Mouse (Mus musculus) CD4-positive helper T cell, adult 2 months (primary cell): Measurements from ENCODE around the gene B3gnt2.

Source experiments
- DNase-seq: peaks from one replicate; pipeline ENCODE4 v3.0.0-alpha.2; 2012; ENCODE audit warnings: low read depth, missing footprints, low spot score

The B3gnt2 gene

DNA sequence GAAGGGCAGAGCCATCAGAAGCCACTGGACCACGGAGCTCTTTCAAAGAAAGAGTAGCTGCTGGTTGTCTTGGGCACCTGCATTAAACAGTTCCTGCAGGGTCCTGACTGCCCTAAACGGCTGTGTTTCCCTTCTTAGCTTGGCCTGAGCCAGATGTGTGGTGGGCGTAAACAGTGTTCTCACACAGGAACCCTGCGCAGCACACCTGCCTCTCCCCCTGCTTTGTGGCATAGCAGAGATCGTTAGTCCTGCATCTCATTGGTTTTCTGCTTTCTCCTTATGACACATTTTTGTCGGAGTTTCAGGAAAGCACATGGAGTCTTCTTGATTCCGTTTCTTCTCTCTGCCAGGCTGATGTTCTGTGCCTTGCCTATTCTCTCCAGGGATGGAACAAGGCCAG is 44.9 kb downstream of the B3gnt2 start:
- peak; percentile 30 for DNase-seq

DNA sequence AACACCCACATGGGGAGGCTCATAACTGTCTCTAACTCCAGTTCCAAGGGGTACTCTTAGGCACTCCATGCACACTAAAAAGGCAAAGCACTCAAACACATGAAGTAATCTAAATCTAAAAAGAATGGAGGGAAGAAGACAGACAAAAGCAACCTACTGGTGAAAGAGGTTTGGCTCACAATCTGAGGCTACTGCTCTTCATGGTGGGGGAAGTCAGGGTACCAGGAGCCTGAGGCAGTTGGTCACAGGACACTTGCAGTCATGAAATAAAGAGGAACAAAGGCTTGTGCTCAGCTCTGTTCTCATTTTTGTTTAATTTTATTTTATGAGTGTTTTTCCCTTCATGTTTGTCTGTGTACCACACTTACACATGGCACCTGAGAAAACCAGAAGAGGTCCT is 45.6 kb downstream of the B3gnt2 start:
- no peak for DNase-seq

DNA sequence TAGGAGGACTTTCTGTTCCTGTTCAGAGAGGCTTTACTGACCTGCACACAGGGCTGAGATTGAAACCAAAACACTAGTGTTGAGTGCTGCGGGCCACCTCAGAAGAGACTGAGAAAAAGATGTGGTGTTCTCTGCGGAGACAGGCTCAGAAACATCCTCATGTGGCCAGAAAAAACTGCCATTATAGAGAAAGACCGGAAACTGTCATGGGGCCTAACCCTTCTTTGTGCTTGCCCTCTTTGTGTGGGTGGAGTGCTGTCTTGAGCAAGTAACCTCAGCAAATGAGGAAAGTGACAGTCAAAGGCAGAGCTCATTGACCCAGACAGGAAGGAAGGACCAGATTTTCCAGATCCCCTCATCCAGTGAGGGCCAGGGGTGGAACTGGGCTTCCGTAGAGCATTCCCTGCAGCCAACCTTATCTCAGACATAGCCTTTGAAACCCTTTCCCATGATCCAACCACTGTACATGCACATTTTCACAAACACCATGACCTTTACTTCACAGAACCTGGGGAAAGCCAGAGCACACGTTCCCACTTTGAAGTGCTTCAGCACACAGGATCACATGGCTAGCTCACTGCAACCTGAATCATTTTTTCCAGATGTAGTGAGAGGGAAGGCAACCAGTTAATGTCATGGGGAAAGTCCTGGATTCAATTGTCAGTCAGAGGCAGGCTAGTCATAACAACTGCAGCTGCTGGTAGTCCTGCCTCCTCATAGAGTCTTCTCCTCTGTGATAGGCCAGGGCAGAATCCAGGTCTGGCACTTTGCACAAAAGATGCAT is 46.6 kb downstream of the B3gnt2 start:
- peak; percentile 87 for DNase-seq

DNA sequence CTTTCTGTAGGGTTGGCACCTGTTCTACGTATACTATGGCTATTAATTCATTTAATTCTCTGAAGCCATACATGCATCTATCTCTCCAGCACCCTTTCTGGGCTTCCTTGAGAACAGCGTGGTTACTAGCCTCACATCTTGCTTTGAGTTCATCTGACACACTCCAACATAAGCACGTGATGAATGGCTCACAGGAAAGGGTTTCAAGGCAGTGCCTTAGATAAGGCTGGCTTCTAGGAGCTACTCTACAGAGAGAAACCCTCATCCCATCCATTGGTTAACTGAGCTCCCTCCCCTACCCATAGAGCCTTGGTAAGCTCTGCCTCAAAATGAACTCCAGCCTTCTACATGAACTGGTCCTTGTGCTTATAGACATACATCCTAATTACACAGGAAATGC is 47.3 kb downstream of the B3gnt2 start:
- DNase-seq, result peak; percentile 66

DNA sequence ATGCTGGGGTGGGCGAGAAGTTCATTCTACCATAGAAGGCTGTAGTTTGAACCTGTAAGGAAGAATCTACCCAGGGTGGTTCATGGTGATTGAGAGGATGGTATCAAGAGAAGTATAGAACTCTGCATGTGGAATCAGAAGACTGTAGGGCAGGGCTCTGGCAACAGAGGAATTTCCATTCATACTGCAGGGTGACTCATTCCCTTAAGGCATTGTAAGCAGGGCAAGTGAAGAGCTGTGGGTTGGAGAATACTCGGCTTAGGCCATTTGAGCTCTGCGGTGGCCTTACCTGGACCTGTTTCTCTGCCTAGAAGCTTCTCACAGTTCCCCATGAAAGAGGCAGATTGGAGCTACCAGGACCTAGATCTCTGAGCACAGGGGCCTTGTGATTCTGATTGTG is 49.3 kb downstream of the B3gnt2 start:
- peak; percentile 18 for DNase-seq

DNA sequence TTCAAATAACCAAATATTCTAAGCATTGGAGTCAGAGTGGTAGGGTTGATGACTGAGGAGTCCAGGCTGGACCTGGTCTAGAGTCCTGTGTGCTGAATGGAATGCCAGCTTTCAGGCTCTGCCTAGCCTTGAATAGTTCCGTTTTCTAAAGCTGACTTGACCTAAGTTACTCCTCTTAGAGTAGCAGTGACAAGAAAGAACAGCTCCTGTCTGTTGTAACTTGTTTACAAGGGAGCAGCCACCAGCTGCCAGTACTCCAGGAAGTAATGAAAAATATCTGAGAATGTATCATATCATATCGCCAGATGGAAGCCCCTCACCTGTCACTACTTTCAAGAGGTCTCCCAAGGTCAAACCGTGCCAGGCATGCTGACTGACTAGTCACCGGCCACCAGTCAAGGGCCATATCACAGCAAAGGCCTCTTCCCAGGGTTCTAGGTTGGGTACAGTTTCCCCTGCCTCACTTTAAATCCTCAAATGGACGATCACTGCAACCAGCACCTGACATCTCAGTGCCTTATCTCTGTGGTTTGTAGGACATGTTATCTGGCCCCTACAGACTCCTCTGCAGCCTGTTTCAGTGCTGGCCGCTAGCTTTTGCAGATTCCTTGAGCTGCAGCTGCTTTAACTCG is 51.2 kb downstream of the B3gnt2 start:
- no peak for DNase-seq

DNA sequence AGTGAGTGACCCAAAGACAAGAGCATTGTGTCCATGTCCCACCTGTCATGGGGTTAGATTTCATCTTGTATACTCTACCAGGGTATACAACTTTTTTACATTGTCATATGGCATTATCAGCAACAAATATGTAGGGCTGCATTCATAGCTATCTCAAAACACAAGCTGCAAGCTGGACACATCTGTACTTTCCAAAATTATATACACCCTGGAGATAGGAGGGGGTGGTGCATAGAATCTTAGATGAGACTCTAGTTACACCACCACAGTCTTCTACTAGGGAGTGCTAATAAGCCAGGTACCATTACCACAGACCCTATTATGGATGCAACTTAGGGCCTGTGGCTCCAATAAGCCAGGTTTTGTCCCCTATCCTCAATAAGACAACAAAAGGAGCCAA is 52.7 kb downstream of the B3gnt2 start:
- no peak for DNase-seq

DNA sequence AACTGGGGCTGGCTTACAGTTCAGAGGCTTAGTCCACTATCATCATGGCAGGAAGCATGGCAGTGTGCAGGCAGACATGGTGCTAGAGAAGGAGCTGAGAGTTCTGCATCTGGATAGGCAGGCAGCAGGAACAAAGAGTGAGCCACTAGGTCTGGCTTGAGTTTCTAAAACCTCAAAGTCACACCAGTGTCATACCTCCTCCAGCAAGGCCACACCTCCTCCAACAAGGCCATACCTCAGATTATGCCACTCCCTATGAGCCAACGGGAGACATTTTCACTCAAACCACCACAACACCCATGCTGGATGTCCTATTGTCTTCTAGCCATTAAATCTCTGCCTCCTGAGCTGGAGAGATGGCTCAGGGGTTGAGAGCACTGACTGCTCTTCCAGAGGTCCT is 55.6 kb downstream of the B3gnt2 start:
- no peak for DNase-seq

DNA sequence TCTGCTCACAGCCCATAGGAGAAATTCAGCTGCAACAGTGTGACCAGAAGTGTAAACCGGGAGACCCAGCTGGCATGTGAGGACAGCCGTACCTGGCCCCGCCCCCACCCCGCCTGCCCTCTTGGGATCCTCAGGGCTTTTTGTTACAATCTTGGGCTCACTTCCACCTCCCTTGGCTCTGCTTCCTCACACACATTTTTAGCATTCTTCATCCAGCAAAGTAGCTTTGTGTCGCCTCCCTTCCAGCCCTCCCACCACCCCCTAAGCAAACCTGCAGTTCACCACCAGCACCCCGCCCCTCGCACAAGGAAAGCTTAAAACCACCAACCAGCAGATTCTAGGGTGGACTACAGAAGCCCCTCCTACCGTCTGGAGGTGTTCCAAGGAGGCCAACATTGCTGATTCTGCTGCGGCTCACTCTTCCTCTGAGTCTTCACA is 60.8 kb downstream of the B3gnt2 start:
- no peak for DNase-seq

DNA sequence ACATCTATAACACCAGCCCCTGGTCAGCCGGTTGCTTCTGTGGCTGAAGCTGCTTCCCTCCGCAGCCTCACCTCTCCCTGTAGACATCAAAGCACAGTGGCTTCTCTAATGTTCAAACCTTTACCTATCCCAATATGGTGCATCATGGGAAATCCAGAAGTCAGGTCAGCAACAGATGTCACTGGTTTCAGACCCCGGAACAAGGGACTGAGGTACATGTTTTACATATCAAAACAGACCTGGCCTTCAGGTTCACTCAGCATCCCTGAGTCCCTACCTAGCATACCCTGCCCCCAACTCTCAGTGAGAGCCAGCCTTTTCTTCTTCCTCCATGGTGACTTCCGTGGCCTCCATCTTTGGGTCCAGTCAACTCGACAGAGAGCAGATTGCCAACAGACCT is 61.8 kb downstream of the B3gnt2 start:
- no peak for DNase-seq

DNA sequence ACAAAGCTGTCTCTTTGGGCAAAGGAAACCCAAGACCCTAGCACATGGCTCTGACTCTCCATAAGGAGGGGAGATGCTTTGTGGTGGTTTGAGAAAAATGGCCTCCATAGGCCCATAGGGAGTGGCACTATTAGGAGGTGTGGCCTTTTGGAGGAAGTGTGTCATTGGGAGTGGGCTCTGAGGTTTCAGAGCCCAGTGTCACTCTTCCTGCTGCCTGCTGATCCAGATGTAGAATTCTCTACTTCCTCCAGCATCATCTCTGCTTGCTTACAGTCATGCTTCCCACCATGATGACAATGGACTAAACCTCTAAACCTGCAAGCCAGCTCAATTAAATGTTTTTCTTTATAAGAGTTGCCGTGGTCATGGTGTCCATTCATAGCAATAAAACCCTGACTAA is 66.0 kb downstream of the B3gnt2 start:
- DNase-seq, result no peak

DNA sequence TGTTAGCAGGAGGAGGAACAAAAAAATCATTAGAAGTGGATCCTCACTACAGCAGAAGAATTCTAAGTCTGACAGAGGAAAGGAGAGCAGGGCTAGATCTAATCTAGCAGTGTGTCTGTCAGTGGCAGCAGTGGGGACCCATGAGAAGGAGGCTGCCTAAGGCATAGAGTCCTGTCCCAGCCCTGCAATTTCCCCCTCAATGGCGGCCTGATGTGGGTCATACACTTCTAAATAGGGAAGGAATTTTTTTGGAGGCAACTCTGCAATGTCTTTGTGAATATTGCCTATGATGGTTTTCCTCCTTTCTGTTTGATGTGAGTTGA is 66.9 kb downstream of the B3gnt2 start:
- no peak for DNase-seq

DNA sequence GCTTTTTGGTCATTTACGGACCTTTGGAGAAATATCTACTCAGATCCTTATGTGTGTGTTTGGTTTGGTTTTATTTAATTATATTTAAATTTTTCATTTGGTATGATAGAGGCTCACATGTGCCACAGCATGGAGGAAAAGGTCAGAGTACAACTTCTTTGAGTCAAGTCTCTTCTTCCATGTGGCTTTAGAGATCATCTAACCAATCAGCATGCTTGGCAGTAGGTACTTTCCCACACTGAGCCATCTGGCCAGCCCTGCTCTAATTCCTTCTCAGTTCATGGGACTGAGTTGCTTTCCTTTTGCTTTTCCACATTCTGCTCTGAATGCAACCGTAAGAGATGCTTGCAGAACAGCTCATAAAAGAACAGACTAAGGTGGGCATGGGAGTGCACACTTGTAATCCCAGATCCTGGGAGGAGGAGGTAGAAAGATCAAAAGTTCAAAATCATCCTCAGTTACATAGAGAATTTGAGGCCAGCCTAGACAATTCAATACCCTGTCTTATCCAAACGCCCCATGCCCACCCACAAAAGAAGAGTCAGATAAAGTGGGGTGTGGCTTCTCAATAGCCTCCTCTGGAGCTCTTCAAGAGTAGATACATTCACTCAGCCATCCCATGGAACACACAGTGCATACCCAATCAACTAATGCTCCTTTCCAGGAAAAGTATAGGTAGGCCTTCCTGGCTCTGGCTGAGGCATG is 67.4 kb downstream of the B3gnt2 start:
- DNase-seq, result no peak

DNA sequence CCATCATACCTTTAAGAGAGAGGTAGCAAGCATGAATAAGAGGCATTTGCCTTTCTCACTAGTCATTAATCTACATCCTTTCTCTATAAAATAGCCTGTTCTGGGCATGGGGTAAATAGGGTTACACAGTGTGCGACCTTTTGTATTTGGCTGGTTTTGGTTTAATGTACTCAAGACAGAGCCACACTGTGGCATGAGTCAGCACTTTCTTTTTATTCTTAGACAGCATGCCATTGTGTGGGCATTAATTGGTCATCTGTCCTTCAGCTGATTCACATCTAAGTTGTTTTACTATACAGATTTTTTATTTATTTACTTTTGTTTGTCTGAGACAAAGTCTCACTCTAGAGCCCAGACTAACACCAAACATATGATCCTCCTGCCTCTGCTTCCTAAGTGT is 68.6 kb downstream of the B3gnt2 start:
- no peak for DNase-seq

DNA sequence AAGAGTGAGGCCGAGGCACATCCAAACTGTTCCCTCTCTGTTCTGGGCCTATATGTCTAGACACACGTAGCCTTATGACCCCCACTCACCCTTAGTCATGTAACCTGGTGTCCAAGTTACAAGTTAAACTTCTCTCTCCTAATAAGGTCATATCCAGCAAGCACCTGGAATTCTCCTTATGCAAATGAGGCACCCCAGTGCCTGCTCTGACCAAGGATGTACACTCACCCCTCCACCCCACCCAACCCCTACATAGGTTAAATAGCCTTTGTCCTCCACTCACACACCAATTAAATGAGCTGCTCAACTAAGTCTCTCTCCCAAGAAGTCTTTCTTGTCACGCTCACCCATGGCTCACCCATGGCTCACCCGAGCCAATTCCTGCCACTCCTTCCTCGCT is 69.0 kb downstream of the B3gnt2 start:
- no peak for DNase-seq

DNA sequence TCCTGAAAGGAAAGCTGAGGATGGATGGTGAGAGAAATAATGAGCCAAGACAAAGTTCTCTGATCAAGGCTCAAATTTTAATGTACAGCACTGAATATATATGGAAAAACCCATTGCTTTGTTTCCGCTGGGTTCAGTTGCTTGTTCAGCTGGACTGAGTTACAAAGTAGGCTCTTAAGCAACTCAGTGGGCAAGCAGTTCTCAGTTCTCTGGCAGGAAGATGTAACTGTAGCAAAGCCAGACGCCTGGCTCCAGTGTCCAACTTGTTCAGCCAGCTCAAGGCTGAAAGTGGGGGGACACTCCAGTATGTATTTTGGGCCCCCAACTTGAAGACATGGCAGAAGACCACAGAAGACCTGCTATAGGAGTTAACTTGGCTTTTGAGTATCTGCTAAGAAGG is 72.9 kb downstream of the B3gnt2 start:
- no peak for DNase-seq

DNA sequence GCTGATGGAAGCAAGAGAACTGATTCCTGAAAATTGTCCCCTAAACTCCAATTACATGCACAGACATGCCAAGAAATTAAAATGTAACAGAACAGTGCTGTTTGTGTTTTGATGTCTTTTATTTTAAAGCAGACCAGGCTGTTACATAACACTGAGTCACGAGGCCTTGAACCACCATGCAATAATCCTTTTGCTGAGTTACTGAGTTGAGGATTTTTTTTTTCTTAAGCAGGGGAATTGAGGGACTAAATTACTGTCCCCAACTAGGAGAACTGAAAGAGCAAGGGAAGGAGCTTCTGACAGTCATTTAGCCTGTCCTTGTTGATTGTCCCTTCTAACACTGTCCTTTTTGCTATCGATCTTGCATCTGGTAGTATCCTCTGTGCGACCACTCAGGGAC is 76.3 kb downstream of the B3gnt2 start:
- no peak for DNase-seq

DNA sequence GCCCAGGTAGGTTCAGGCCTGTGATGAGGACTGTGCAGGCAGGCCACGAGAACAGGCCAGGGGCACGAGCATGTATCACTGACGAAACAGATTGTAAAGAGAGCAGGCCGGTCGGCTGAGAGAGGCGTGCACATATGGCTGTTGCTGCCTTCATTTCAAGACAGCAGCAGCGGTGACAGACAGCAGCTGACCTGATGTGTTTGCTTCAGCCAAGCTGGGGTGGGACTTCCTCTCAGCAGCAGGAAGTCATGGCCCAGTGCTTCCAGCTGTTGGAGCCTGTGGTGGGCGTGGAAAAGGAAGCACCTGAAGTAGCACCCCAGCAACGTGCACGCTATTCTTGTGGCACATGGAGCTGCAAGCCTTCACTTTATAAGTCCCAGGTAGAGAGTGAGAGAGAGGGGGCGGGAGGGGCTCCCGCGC is 78.0 kb downstream of the B3gnt2 start:
- DNase-seq, result peak; percentile 58

DNA sequence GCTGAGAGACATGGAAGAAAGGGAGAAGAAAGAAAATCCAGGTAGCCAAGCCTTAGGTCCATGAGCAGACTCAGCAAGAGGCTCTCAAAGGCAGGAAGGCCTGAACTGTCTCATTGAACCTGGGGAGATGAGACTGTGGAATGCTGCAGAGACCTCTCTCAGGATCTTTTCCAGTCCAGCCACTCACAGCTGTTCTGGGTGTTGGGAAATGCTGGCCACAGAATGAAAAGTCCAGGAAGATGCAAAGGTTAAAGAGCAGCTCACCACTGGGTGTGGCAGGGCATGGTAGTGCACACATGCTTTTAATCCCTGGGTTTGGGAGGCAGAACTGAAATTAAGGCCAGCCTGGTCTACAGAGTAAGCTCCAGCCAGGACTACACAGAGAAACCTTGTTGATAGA is 79.6 kb downstream of the B3gnt2 start:
- DNase-seq, result no peak

DNA sequence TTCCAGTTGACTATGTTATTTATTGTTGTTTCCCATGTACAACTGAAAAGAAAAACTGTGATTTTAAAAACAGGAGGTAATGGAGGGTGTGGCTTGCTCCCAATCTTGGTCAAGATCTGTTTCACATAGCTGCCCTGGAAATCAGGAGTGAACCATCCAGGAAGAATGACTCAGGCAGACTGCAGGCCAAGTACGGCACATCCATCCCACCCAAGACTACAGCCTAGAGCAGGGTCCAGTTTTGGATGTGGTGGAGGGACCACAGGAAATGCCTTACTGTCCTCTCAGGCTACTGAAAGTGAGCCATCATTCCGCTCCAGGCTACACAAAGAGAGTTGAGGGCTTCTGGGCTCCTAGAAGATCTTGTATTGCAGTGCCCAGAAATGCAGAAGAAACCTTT is 80.0 kb downstream of the B3gnt2 start:
- no peak for DNase-seq

DNA sequence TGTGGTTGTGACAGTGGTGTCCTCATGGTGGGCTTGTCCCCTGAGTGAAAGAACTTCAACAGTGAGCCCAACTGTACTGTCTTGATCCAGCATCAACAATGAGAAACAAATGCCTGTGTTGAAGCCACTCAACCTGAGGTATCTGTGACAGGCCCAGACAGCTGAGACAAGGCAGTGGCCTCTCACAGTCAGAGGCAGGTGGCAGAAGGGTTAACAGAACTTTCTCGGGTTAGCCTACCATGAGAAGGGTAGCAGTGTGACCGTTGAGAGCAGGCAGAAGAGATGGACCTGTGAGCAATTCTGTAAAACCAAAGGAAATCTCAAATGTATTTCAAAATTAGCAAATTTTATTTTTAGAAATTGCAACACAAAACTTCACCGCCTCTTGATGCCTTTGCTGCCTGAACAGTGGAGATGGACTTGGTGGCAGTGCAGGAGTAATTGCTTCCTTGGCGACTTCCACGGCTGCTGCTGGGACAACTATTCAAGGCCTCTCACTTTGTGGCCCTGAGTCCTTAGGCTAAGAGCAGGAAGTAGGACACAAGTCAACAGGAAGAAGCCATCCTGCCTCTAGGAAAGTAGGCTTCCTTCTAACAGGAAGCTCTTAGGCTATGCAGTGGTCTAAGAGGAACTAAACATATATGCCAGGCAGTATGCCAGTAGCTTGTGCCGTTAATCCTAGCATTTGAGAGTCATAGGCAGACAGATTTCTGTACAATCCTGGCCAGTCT is 80.8 kb downstream of the B3gnt2 start:
- DNase-seq, result no peak

DNA sequence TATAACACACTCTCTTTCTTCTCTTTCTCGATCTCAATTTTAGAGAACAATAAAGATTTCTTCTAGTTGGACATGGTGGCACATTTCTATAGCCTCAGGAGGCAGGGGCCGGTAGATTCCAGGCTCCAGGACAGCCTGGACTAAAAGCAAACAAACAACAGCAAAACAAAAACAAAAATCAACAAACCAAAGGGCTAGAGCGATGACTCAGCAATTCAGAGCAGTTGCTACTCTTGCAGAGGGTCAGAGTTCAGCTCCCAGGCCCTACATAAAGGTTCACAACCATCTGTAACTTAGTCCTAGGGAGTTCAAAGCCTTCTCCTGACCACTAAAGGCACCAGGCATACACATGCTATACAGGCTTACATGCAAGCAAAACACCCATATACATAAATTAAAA is 82.2 kb downstream of the B3gnt2 start:
- DNase-seq, result no peak
